ENCODE assay signal across 25 mouse cellular contexts in genomic region chr9:44693071-44693470, GRCm38 (mm10). TPM values are rescaled to one million over a fixed set of nuclear protein-coding genes. Genes with fewer than 3 reads are reported as not detected.
DNase-seq lines count a peak whose midpoint lies in the region; ATAC-seq and TF ChIP-seq lines count a peak whose summit lies in the region.
"Had no signal": no experiment of that assay in that cellular context is flagged by ENCODE, and none has a peak within 500 bp of the region (broad histone marks: within the 10 kb centered on the region; RNA-seq: fewer than 3 reads in every experiment).

No protein-coding gene starts in this region.

- 0 out of 2 replicates have a peak, but pooled peaks have one; percentile 28 for ATAC-seq in forebrain, embryonic 13.5 days
- ATAC-seq: hindbrain, postnatal 0 days had no signal

- no peak overlapping the region for H3K4me3 ChIP-seq in forebrain, embryonic 13.5 days
- no peak overlapping the region for H3K4me3 ChIP-seq in forebrain, embryonic 10.5 days
- no peak overlapping the region for H3K4me3 ChIP-seq in CH12.LX (replicated peaks in 1 of 3; ENCODE audit: low read depth in 2 of 3, low read length in 2 of 3, poor library complexity in 1 of 3)
- H3K4me3 ChIP-seq: embryonic facial prominence, embryonic 15.5 days; heart, embryonic 15.5 days; hindbrain, embryonic 10.5 days; left cerebral cortex, adult 2 months; megakaryocyte, embryonic 14.5 days; neural tube, embryonic 13.5 days had no signal

- dilution Hi-C loops in CH12.LX (cut with MboI; ENCODE audit: extremely low pct_ligation_motif_present, extremely low pct_unique_long_range_greater_than_20kb, low sequenced_read_pairs): no loop called here

- H3K36me3 ChIP-seq in forebrain, embryonic 13.5 days (ENCODE audit: poor library complexity, severe bottlenecking): peaks cover 87% of the 10 kb centered on the region
- H3K36me3 ChIP-seq in forebrain, embryonic 10.5 days (replicated peaks): peaks cover 98% of the 10 kb centered on the region
- peaks cover 12 to 71% of the 10 kb centered on the region in 2 experiments for H3K36me3 ChIP-seq in CH12.LX (replicated peaks in 1 of 2; ENCODE audit: control insufficient read depth in 1 of 2, insufficient read depth in 1 of 2, low read length in 1 of 2)

- in situ Hi-C loops in CH12.LX (cut with MboI; ENCODE audit: low pct_ligation_motif_present, low pct_unique_long_range_greater_than_20kb, low sequenced_read_pairs): no loop called here

- no peak for TF ChIP-seq POLR2A in CH12.LX (IDR thresholded peaks at IDR 0.05; ENCODE audit: low read depth, low read length)
- no peak for TF ChIP-seq POLR2A in brain, embryonic 14.5 days (IDR thresholded peaks at IDR 0.05; ENCODE audit: borderline replicate concordance, extremely low read depth, insufficient read depth, insufficient read length, poor library complexity, severe bottlenecking)

- 0 out of 2 replicates have a peak overlapping the region, but pooled peaks have one; percentile 10 for H3K27ac ChIP-seq in forebrain, embryonic 13.5 days
- no peak overlapping the region for H3K27ac ChIP-seq in forebrain, embryonic 10.5 days
- H3K27ac ChIP-seq in CH12.LX (ENCODE audit: insufficient read depth, low read depth): peak overlapping the region; percentile 65
- H3K27ac ChIP-seq: hindbrain, embryonic 10.5 days; kidney, postnatal 0 days; left cerebral cortex, adult 2 months; neural tube, embryonic 13.5 days had no signal

- 85% methylated on average over 11 of the region's 11 CpGs for WGBS in forebrain, embryonic 13.5 days
- WGBS in forebrain, embryonic 10.5 days: 92% methylated on average over 11 of the region's 11 CpGs

- no peaks in the 10 kb centered on the region for H3K79me2 ChIP-seq in CH12.LX (replicated peaks; ENCODE audit: control insufficient read depth, extremely low read depth, insufficient read depth, poor library complexity, severe bottlenecking)

- no peak for TF ChIP-seq CTCF in CH12.LX (conservative IDR thresholded peaks at IDR 0.05 in 1 of 2, IDR thresholded peaks at IDR 0.05 in 1 of 2; ENCODE audit: low read depth in 2 of 2, low read length in 2 of 2)
- TF ChIP-seq CTCF in brain, embryonic 14.5 days (IDR thresholded peaks at IDR 0.05; ENCODE audit: borderline replicate concordance, extremely low read depth, insufficient read depth, insufficient read length): no peak

- no peaks in the 10 kb centered on the region for H3K9me3 ChIP-seq in forebrain, embryonic 13.5 days (replicated peaks)
- H3K9me3 ChIP-seq in forebrain, embryonic 10.5 days: no peaks in the 10 kb centered on the region
- H3K9me3 ChIP-seq in CH12.LX (replicated peaks; ENCODE audit: low read length): no peaks in the 10 kb centered on the region
- H3K9me3 ChIP-seq: embryonic facial prominence, embryonic 15.5 days; heart, embryonic 15.5 days; hindbrain, embryonic 10.5 days; megakaryocyte, embryonic 14.5 days; neural tube, embryonic 13.5 days had no signal

- no peak overlapping the region for H3K4me2 ChIP-seq in forebrain, embryonic 13.5 days
- H3K4me2 ChIP-seq in CH12.LX (ENCODE audit: insufficient read depth, low read depth, poor library complexity, severe bottlenecking): no peak overlapping the region
- H3K4me2 ChIP-seq: embryonic facial prominence, embryonic 15.5 days; heart, embryonic 15.5 days; neural tube, embryonic 13.5 days had no signal

- H3K9ac ChIP-seq in forebrain, embryonic 13.5 days: no peak overlapping the region
- no peak overlapping the region for H3K9ac ChIP-seq in CH12.LX (ENCODE audit: insufficient read depth, low read depth)
- H3K9ac ChIP-seq: embryonic facial prominence, embryonic 15.5 days; heart, embryonic 15.5 days; neural tube, embryonic 13.5 days had no signal

- peaks cover 18% of the 10 kb centered on the region for H3K4me1 ChIP-seq in forebrain, embryonic 13.5 days
- H3K4me1 ChIP-seq in forebrain, embryonic 10.5 days: peaks cover 15% of the 10 kb centered on the region
- peaks cover 19 to 48% of the 10 kb centered on the region in 2 experiments; a peak in 3 of 4 replicates for H3K4me1 ChIP-seq in CH12.LX (ENCODE audit: control insufficient read depth in 1 of 2, insufficient read depth in 2 of 2)
- H3K4me1 ChIP-seq: neural tube, embryonic 13.5 days had no signal

- TF ChIP-seq EP300 in CH12.LX (IDR thresholded peaks at IDR 0.05; ENCODE audit: low read length): no peak

- H3K27me3 ChIP-seq in forebrain, embryonic 13.5 days: no peaks in the 10 kb centered on the region
- no peaks in the 10 kb centered on the region for H3K27me3 ChIP-seq in forebrain, embryonic 10.5 days (ENCODE audit: poor library complexity, severe bottlenecking)
- no peaks in the 10 kb centered on the region for H3K27me3 ChIP-seq in CH12.LX (replicated peaks)
- H3K27me3 ChIP-seq: embryonic facial prominence, embryonic 15.5 days; heart, embryonic 15.5 days; neural tube, embryonic 13.5 days had no signal

- no peak for TF ChIP-seq RAD21 in CH12.LX (IDR thresholded peaks at IDR 0.05; ENCODE audit: low read depth, low read length)

- DNase-seq in forebrain, embryonic 10.5 days (ENCODE audit: extremely low spot score, low spot score): no peak
- DNase-seq in CH12.LX (ENCODE audit: extremely low read depth): peak; percentile 71
- peak; percentile 57 for DNase-seq in brain, embryonic 14.5 days (ENCODE audit: low read depth)
- peak; percentile 74 for DNase-seq in cerebellum, adult 9-11 months
- no peak for DNase-seq in layer of hippocampus, adult 9-10 months (ENCODE audit: low spot score)
- no peak for DNase-seq in kidney, postnatal 10 days
- DNase-seq in kidney, postnatal 36 days: no peak
- DNase-seq: adrenal gland, adult 2 months; gastrocnemius, postnatal 14 days; kidney, adult 18-20 months; layer of hippocampus, adult 9-11 months; left cerebral cortex, postnatal 4 days; liver; midbrain, embryonic 14.5 days had no signal

TF ChIP-seq in CH12.LX, 34 proteins besides CTCF, POLR2A, EP300 and RAD21:
- TF ChIP-seq NELFE (IDR thresholded peaks at IDR 0.05; ENCODE audit: low read depth, low read length) (no peak), ZNF384 (IDR thresholded peaks at IDR 0.05; ENCODE audit: low read depth, low read length) (no peak), MXI1 (IDR thresholded peaks at IDR 0.05; ENCODE audit: low read depth, low read length) (no peak), MAZ (IDR thresholded peaks at IDR 0.05; ENCODE audit: low read depth, low read length) (no peak), KAT2A (IDR thresholded peaks at IDR 0.05; ENCODE audit: insufficient replicate concordance, low read length) (no peak), HCFC1 (IDR thresholded peaks at IDR 0.05; ENCODE audit: low read depth, low read length) (no peak), E2F4 (IDR thresholded peaks at IDR 0.05; ENCODE audit: insufficient replicate concordance, low read depth, low read length) (no peak), ZMIZ1 (IDR thresholded peaks at IDR 0.05; ENCODE audit: low read depth, low read length) (no peak), MYC (IDR thresholded peaks at IDR 0.05; ENCODE audit: low read depth, low read length) (no peak), NRF1 (IDR thresholded peaks at IDR 0.05; ENCODE audit: low read depth, low read length) (no peak), ZC3H11A (IDR thresholded peaks at IDR 0.05; ENCODE audit: low read depth, low read length) (no peak), POLR2AphosphoS2 (IDR thresholded peaks at IDR 0.05; ENCODE audit: low read depth, low read length) (no peak)

RNA-seq across cellular contexts. Expression of gene Treh, which starts 20.0 kb away (rescaled TPM):
- not detected in 2 replicates for polyA plus RNA-seq in forebrain, embryonic 13.5 days (2015; fragmentation: Nextera tagmentation; extraction: Ambion mirVana)
- not detected in 2 replicates for polyA plus RNA-seq in forebrain, embryonic 10.5 days (2016; fragmentation: Nextera tagmentation; extraction: Ambion mirVana)
- total RNA-seq in CH12.LX (2012; rRNA removed) (not detected in 2 replicates), CH12.LX (2014; rRNA removed) (not detected in 2 replicates)
- not detected in 2 replicates for polyA plus RNA-seq in CH12.LX (2012; ENCODE audit: insufficient read length, low read depth)
- polyA plus RNA-seq in brain, embryonic 14.5 days (2012; rRNA removed): not detected in 2 replicates
- total RNA-seq: adrenal gland, adult 2 months; gastrocnemius, postnatal 14 days; heart, adult 8-10 months; hindbrain, postnatal 0 days; left cerebral cortex, postnatal 4 days had no signal
- polyA plus RNA-seq: adrenal gland, adult 2 months; embryonic facial prominence, embryonic 15.5 days; heart, embryonic 15.5 days; hindbrain, embryonic 10.5 days; hindbrain, postnatal 0 days; liver, embryonic 16.5 days; midbrain, embryonic 14.5 days; neural tube, embryonic 13.5 days had no signal

RNA-seq across cellular contexts. Expression of gene Phldb1, which starts 41.9 kb away (rescaled TPM):
- 36.4 and 40.9 TPM in 2 replicates for polyA plus RNA-seq in forebrain, embryonic 13.5 days (2015; fragmentation: Nextera tagmentation; extraction: Ambion mirVana)
- polyA plus RNA-seq in forebrain, embryonic 10.5 days (2016; fragmentation: Nextera tagmentation; extraction: Ambion mirVana): 37.8 and 44.7 TPM in 2 replicates
- total RNA-seq in CH12.LX (2012; rRNA removed) (10.1 and 14.6 TPM in 2 replicates), CH12.LX (2014; rRNA removed) (7.9 and 9.7 TPM in 2 replicates)
- polyA plus RNA-seq in CH12.LX (2012; ENCODE audit: insufficient read length, low read depth): 15.1 and 18.3 TPM in 2 replicates
- 151 and 169 TPM in 2 replicates for polyA plus RNA-seq in brain, embryonic 14.5 days (2012; rRNA removed)

Comparison
In these comparisons a context has a peak if more than half of its experiments do, and no peak if none do; other contexts are left out.
1. DNase-seq: peak in CH12.LX (single experiment), brain, embryonic 14.5 days (single experiment) and cerebellum, adult 9-11 months (single experiment); none in forebrain, embryonic 10.5 days (single experiment), layer of hippocampus, adult 9-10 months (single experiment), kidney, postnatal 10 days (single experiment) and kidney, postnatal 36 days (0 of 2).